Mouse (Mus musculus) cerebral cortex, adult 2 months (tissue): ENCODE results near the gene Med19.

ENCODE experiments used
- WGBS: fragments of 180-500 bp; shearing (Covaris S2); methylation state at CpG from one replicate; pipeline ENCODE4 v1.1.7; 2018; 5-methylcytosine and 5-hydroxymethylcytosine counted together

Med19 gene

GRCm38 (mm10) chr2:84721182-84721581 is 43.0 kb downstream of the Med19 start:
- WGBS: 81% methylated on average over 3 of the region's 3 CpGs

GRCm38 (mm10) chr2:84723856-84724255 is 45.7 kb downstream of the Med19 start:
- WGBS: 88% methylated on average over 14 of the region's 14 CpGs

- 83% methylated on average over 10 of the region's 10 CpGs for WGBS
Measured at GRCm38 (mm10) chr2:84725770-84726169, 47.6 kb downstream of the Med19 start.

- WGBS: 3% methylated on average over 9 of the region's 9 CpGs
Measured at GRCm38 (mm10) chr2:84726716-84727115, 48.5 kb downstream of the Med19 start.

- under 1% methylated on average over 39 of the region's 39 CpGs for WGBS
Measured at GRCm38 (mm10) chr2:84727172-84727858, 49.1 kb downstream of the Med19 start, which contains the start of gene Clp1. TSS of gene Clp1 (minus strand) at chr2:84727350.

- 87% methylated on average over 5 of the region's 5 CpGs for WGBS
Measured at GRCm38 (mm10) chr2:84728191-84728590, 50.0 kb downstream of the Med19 start.

GRCm38 (mm10) chr2:84731206-84731605 is 53.0 kb downstream of the Med19 start:
- 86% methylated on average over 3 of the region's 3 CpGs for WGBS

GRCm38 (mm10) chr2:84732394-84732793 is 54.2 kb downstream of the Med19 start:
- 71% methylated on average over 1 of the region's 1 CpGs for WGBS

GRCm38 (mm10) chr2:84733579-84734300 is 55.5 kb downstream of the Med19 start, which contains the start of gene Ypel4:
TSS of gene Ypel4 (plus strand) at chr2:84734058.
- 3% methylated on average over 8 of the region's 8 CpGs for WGBS

GRCm38 (mm10) chr2:84734351-84734864 is 56.2 kb downstream of the Med19 start:
- WGBS: under 1% methylated on average over 11 of the region's 11 CpGs

- WGBS: 9% methylated on average over 2 of the region's 2 CpGs
Measured at GRCm38 (mm10) chr2:84734919-84735318, 56.7 kb downstream of the Med19 start.

GRCm38 (mm10) chr2:84735346-84735920 is 57.2 kb downstream of the Med19 start:
- 23% methylated on average over 7 of the region's 7 CpGs for WGBS

GRCm38 (mm10) chr2:84736312-84737161 is 58.3 kb downstream of the Med19 start:
- WGBS: 25% methylated on average over 27 of the region's 27 CpGs

- WGBS: 30% methylated on average over 8 of the region's 8 CpGs
Measured at GRCm38 (mm10) chr2:84737451-84737925, 59.3 kb downstream of the Med19 start.
